Mouse (Mus musculus): Measurements from ENCODE around the gene Zbtb3.

The Zbtb3 gene

DNA sequence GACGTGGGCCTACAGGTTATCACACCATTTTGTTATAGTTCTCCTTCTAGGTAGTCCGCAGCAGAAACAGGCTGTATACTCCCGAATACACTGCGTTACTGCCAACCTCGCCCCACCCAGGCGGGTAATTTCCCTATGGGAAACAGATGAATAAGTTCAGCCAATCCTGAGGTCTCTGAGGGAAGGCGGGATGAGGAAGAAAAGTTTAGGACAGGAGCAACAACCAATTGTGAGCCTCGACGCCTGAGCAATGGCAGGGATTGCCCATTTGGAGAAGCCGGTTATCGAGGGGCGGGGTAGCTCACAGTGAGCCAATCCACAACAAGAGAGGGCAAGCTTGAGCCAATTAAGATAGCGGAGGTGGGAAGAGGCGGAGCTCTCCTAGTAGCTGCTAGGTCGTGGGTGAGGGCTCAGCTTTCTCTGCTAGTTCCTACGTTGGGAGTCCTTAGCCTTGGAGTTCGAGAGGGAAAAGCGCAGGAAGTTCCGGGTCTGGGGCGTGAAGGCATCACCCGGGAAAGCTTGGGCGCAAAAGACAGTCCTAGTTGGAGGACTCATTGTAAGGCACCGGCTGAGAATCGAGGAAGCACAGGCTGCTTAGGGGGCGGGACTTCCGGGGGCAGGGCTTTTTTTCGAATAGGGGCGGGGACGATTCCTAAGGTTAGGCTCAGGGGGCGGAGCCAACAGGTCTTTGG, at the start of gene Zbtb3:
Gene Zbtb3, plus strand, starts transcription at position 426 of the 692 bp plus-strand sequence.
- in situ Hi-C loops (cut with MboI, MseI): no loop called here

- in situ Hi-C loops (cut with MboI, MseI): loop anchor here (5.0 to 25.0 kb wide), 2 partner anchors 67 to 1982 kb away; partner anchors contain the start of genes Cd5 and Hnrnpul2
Observed at GRCm38 (mm10) chr19:8755652-8756051, 46.7 kb upstream of the Zbtb3 start.

- in situ Hi-C loops (cut with MboI, MseI): loop anchor here (5.0 to 25.0 kb wide), 2 partner anchors 65 to 1980 kb away; partner anchors contain the start of genes Cd5 and Hnrnpul2
Observed at GRCm38 (mm10) chr19:8756635-8757387, 45.5 kb upstream of the Zbtb3 start, which contains the start of gene Nxf1. Nxf1 (plus strand) TSS chr19:8757073.

- in situ Hi-C loops (cut with MboI, MseI): loop anchor here (5.0 to 25.0 kb wide), 2 partner anchors 65 to 1980 kb away; partner anchors contain the start of genes Cd5 and Hnrnpul2
Observed at GRCm38 (mm10) chr19:8757471-8757998, 44.8 kb upstream of the Zbtb3 start.

DNA sequence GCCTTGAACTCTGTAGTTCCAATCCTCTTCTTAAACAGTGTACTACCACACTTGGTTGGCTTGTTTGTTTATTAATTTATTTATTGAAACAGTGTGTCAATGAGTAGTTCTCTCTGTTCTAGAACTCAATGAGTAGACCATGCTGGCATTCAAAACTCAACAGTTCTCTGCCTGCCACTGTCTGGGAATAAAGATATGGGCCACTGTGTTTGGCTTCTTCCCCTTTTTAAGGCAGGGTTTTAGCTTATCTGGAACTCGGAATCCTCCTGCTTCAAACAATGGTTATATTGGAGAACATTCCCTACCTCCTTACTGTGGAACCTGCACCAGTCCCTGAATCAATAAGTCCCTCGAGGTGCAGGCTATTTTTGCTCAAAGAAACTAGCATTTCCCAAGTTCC, 43.5 kb upstream of the Zbtb3 start:
- in situ Hi-C loops (cut with MboI, MseI): loop anchor here (5.0 to 25.0 kb wide), 2 partner anchors 63 to 1978 kb away; partner anchors contain the start of genes Cd5 and Hnrnpul2

DNA sequence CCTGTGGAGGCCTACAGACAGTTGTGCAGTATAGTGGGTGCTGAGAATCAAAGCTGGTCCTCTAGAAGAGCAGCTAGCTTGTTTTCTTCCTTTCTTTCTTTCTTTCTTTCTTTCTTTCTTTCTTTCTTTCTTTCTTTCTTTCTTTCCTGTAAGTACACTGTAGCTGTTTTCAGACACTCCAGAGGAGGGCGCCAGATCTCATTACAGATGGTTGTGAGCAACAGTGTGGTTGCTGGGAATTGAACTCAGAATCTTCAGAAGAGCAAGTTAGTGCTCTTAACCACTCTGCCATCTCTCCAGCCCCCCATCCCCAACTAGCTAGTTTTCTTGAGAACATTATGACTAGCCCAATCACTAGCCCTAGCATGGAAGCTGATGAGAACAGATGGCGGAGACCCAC, 41.6 kb upstream of the Zbtb3 start:
- in situ Hi-C loops (cut with MboI, MseI): loop anchor here (25.0 kb wide), 1 partner anchor 1977 kb away; the partner anchor contains the start of gene Cd5

DNA sequence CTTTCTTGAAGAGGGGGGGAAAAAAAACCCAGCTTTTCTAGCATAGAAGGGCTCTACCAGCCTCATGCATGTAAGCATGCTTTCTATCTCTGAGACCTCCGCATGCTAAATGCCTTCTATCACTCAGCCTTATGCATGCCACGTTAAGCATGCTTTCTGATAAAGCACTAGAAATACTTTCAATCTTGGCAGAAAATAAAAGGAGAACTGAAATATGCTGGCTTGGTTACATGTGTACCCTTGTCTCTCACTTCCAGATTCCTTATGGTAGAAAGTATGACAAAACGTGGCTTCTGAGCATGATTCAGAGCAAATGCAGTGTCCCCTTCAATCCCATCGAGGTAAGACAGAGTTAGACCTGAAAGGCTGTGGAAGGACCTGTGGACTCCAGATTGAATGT, 39.1 kb upstream of the Zbtb3 start:
- in situ Hi-C loops (cut with MboI, MseI): loop anchor here (25.0 kb wide), 1 partner anchor 1974 kb away; the partner anchor contains the start of gene Cd5

- in situ Hi-C loops (cut with MboI, MseI): loop anchor here (25.0 kb wide), 1 partner anchor 1972 kb away; the partner anchor contains the start of gene Cd5
Observed at GRCm38 (mm10) chr19:8765562-8765961, 36.8 kb upstream of the Zbtb3 start.

- in situ Hi-C loops (cut with MboI, MseI): loop anchor here (25.0 kb wide), 1 partner anchor 1967 kb away; the partner anchor contains the start of gene Cd5
Observed at GRCm38 (mm10) chr19:8770567-8771270, 31.6 kb upstream of the Zbtb3 start, which contains the start of gene Tmem223. Tmem223 (plus strand) TSS chr19:8770996.

DNA sequence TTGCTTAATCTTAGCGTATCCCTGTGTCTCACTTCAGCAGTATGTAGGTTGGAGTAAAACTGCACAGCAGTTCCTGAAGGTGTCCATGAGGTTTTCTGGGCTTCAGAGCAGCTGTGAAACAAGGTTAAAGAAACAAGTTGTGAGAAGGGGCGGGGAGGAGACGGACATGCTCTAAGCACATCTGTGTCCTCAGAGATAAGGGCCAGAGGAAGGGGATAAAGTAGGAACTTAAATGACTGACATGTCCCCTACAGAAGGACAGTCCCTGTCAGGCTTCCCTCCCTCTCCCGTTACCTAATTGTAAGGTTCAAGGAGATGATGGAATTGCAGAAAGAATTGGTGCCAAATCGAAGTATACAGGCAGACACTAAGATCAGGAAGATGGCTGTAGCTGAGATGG, 29.4 kb upstream of the Zbtb3 start:
- in situ Hi-C loops (cut with MboI, MseI): loop anchor here (25.0 kb wide), 1 partner anchor 1964 kb away; the partner anchor contains the start of gene Cd5

DNA sequence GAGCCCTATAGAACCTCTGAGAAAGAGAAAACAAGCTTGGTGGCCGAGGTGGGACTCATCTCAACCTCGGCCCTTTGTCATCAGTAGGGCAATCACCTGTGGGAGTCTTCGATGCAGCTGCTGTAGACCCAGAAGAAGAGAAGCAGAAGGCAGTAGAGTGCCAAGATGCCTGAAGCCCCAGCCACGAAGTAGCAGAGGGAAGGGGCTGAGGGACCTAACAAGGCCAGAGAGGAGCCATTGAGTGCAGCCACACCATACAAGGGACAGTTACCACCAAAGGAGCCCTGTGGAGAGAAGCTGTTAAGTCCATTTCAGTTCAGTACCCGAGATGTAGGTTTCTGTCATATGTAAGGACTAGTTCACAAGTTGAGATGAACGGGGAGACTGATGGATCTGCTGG, 28.9 kb upstream of the Zbtb3 start:
- in situ Hi-C loops (cut with MboI, MseI): loop anchor here (25.0 kb wide), 1 partner anchor 1964 kb away; the partner anchor contains the start of gene Cd5

DNA sequence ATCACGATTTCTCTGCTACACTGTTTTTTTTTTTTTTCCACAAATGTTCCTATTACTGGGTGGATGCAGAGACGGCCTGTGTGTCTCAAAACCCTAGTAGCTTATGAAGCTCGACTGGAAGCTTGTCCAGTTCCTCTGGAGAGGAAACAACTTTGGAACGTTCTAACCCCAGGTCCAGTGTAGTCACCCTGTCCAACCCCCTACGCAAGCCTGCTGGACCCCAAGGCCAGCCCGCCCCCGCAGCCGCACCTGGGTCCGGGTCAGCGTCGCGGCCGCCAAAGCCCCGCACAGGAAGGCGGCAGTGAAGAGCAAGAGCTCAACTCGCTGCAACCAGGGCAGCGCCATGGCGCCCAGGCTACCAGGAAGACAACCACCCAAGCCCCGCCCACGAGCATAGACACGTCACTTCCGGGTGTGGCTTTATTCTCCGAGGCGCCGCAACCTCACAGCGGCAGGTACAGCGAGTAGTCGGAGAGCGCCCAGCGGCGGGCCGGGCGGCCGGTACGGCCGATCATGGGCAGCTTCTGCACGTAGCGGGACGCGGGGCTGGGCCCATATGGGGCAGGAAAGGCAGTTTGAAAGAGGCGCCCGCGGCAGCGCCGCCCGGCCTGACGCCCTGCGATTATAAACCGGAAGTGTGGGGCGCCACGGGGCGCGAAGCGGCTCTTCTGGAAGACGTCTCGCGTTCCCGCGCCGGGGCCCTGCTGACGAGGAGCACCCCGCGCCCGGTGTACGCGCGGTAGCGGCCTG, 28.1 kb upstream of the Zbtb3 start, which contains the start of gene Tmem179b:
Gene Tmem179b, minus strand, starts transcription at position 382 of the 750 bp plus-strand sequence.
- in situ Hi-C loops (cut with MboI, MseI): loop anchor here (25.0 kb wide), 1 partner anchor 1963 kb away; the partner anchor contains the start of gene Cd5

DNA sequence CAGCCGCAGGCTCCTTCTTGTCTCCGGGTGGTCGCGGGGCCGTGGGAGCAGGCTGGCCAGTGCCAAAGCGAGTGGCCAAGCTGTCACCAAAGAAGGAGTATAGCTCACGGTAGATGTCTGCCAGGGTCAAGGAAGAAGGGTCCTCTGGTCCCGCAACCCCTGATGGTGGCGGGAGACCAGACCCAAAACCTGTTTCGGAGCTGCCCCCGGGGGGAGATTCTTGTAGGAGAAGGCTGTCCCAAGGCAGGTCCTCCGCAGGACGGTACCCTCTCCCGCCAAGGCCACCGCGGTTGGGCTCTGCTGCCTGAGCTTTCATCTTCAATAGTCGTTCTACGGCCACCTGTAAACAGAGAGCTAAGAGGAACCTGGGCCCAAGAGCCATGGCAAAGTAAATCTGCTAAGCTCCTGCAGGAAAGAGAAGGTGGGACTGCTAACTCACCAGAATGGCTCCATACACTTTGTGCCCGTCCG, 27.4 kb upstream of the Zbtb3 start:
- in situ Hi-C loops (cut with MboI, MseI): loop anchor here (5.0 to 25.0 kb wide), 2 partner anchors 42 to 1962 kb away; partner anchors contain the start of genes Cd5 and Ttc9c

GRCm38 (mm10) chr19:8786008-8786781, 16.2 kb upstream of the Zbtb3 start, which contains the start of gene Taf6l:
Taf6l (minus strand) TSS chr19:8786417.
- in situ Hi-C loops (cut with MboI, MseI): no loop called here

DNA sequence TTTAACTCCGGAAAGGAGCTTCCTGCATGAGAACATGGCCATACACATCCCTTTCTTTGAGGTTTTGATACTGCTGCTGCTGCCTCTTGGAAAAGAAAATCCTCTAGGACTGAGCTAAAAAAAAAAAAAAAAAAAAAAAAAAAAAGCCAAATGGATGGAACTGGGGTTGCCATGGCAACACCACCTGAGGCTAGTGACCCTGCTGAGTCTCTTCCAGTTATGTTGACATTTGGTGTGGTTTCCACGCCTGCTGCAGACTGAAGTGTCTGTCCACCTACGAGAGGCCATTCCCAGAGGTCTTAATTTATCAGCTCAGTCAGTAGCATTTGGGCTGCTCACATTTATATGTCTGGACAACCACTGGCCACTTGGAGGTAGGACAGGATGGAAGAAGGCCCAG, 13.8 kb upstream of the Zbtb3 start:
- in situ Hi-C loops (cut with MboI, MseI): no loop called here

- in situ Hi-C loops (cut with MboI, MseI): no loop called here
Observed at GRCm38 (mm10) chr19:8789171-8789570, 13.2 kb upstream of the Zbtb3 start.

DNA sequence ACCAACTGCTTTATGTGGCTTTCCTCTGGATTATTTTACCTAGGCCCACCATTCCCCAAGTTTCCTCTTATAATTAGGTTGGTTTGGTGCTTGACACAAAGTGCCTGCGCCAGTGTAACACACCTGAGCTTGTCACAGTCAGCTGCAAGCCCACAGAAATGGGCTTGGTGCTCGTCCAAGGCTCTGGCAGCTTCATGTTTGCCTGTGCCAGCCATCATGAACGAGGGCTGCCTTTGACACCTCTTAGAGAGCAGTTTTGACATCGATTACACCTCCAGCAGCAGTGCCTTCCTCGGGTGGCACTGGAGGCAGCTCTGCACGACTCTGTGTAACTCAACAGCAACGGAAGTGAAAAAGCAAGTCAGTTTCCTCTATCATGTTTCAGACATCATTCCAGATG, 12.2 kb upstream of the Zbtb3 start:
- in situ Hi-C loops (cut with MboI, MseI): no loop called here

GRCm38 (mm10) chr19:8798264-8798946, 4.0 kb upstream of the Zbtb3 start, which contains the start of gene Polr2g:
Polr2g (minus strand) TSS chr19:8798577.
- in situ Hi-C loops (cut with MboI, MseI): no loop called here

All from T-helper 1 cell (primary cell).